Mouse (Mus musculus): ENCODE measurements around the gene Prps2. TPM values are rescaled to one million over a fixed set of nuclear protein-coding genes. Genes with fewer than 3 reads are reported as not detected.
A peak's percentile ranks its signal among the peaks of the same experiment; 100 is the strongest.

Prps2 gene
- total RNA-seq, 1 experiment from 2014 or later, result 66.5 TPM

DNA sequence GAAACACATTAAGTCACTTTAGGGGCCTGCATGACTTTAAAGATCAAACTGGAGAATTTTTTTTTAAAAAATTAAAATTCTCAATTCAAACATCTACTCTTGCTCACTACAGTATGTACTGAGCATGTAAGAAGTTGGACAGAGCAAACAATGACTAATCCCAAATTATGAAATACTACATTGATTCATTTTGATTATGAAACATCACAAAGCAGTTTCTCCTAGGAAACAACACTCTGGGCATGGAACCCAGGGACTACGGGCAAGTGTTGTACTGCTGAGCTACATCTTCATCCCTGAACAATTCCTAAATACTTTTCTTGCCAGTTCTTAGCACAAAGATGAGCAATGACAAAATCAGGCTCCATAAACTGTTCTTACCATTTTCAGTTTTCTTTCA lies 52.9 kb downstream of the Prps2 start:
- no peak for ATAC-seq (replicated peaks; ENCODE audit: low read depth, poor library complexity, severe bottlenecking)

GRCm38 (mm10) chrX:167329098-167329497 lies 53.5 kb downstream of the Prps2 start:
- peak; percentile 12; the same call in 1 of the 2 replicates for ATAC-seq (replicated peaks; ENCODE audit: low read depth, poor library complexity, severe bottlenecking)

DNA sequence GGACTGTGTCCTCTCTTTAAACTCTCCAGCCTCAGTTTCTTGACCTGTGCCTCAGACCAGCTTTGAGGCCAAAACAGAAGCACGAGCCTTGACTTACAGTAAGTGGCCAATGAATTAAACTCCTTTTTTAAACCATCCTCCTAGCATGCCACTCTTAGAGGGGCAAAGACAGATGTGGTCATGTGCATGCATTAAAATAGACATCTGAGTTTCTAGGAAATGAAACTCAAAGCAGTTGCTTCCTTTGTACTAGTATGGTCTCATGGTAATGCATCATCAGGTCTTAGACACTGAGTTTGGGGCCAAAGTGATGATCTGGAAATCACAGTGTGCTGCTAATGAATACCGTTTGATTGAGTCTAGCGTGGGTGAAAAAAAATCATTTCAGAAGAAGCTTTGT lies 54.0 kb downstream of the Prps2 start:
- 0 out of 2 replicates have a peak, but pooled peaks have one; percentile 29 for ATAC-seq (replicated peaks; ENCODE audit: low read depth, poor library complexity, severe bottlenecking)

- ATAC-seq (replicated peaks; ENCODE audit: low read depth, poor library complexity, severe bottlenecking), result no peak
Observed at GRCm38 (mm10) chrX:167323742-167324141, 58.8 kb downstream of the Prps2 start.

DNA sequence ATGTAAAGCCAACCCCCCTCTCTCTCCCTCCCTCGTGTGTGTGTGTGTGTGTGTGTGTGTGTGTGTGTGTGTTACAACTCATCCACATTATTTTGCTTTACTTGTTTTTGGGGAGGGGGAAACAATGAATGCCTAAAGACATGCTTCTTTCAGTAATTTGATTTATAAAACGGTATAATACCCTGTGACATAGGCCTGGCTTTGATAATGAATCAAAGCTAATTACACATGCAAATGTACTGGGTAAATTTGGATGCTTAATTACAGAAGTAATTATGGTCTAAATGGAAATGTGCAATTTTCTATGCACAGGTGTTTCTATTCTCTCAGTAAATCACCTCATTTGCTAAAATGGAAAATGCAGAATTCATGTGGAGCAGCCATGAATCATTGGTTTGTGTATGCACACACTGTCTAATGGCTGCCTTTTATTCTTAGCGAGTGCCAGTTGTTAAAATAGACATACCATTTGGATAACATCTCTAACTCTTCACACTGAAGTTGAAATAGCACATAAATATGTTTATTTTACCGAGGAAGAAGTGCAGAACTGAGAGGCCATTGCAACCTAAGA lies 61.2 kb downstream of the Prps2 start:
- no peak for ATAC-seq (replicated peaks; ENCODE audit: low read depth, poor library complexity, severe bottlenecking)

DNA sequence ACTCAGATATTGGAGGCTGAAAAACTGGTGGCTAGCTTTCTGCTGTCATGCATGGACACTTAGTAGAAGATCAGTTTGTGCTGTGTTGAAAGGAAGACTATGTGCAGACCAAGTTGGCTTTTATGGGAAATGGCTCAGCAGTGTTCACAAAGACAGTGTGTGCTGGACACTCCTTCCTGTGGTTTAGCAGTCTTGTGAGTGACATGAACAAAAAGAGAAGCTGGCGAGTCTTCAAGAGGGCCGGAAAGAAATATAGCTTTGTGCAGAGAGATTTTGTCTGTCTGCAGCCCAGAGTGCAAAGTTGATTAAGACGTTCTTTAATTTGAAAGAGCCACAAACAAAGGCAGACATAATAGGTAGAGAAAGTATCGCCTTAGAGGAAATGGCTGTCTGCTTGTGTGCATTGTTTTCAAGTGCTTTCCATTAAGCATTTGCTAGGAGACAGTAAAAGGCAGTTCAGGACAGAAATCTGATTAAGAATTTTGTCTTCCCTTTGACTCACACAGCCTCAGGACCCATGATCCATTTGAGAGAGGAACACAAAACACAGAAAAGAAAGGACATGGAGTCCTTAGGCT lies 63.6 kb downstream of the Prps2 start:
- peak; percentile 93 for ATAC-seq (replicated peaks; ENCODE audit: low read depth, poor library complexity, severe bottlenecking)

GRCm38 (mm10) chrX:167315766-167316165 lies 66.8 kb downstream of the Prps2 start:
- peak; percentile 77 for ATAC-seq (replicated peaks; ENCODE audit: low read depth, poor library complexity, severe bottlenecking)

GRCm38 (mm10) chrX:167315093-167315726 lies 67.3 kb downstream of the Prps2 start:
- no peak for ATAC-seq (replicated peaks; ENCODE audit: low read depth, poor library complexity, severe bottlenecking)

DNA sequence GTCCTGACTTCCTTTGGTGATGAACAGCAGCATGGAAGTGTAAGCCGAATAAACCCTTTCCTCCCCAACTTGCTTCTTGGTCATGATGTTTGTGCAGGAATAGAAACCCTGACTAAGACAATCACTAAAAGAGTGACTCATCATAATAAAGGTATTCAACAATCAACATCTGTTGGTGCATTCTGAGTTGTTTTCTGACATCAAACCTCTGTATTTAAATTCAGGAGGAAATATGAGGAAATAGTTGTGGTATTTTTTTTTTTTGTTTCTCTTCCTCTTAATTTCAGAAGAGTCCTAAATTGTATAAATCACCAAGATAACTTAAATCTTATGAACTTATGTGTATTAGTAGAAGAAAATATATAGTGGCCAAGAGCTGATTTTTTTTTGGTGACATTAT lies 80.5 kb downstream of the Prps2 start:
- peak; percentile 80 for ATAC-seq (replicated peaks; ENCODE audit: low read depth, poor library complexity, severe bottlenecking)

Other genes starting within 250 kb of the Prps2 start
- 1,342 and 1,379 TPM in 2 replicates for gene Tmsb4x, start 173.4 kb downstream of the Prps2 start, total RNA-seq (2017)
- gene Tlr8, start 118.4 kb downstream of the Prps2 start, total RNA-seq (2017), result 1.1 TPM in 1 of 2 replicates, not detected in the other
- gene Tlr7, start 52.2 kb downstream of the Prps2 start, total RNA-seq (2017), result 1.8 and 5.2 TPM in 2 replicates